Mouse (Mus musculus): ENCODE measurements around the gene Ice2. TPM values are rescaled to one million over a fixed set of nuclear protein-coding genes. Genes with fewer than 3 reads are reported as not detected.
A peak's percentile ranks its signal among the peaks of the same experiment; 100 is the strongest.

Gene Ice2
- polyA plus RNA-seq, 1 experiment from 2014 or later: 22.4 TPM

GRCm38 (mm10) chr9:69453066-69453900 is 55.6 kb downstream of the Ice2 start, which contains the start of gene Anxa2:
TSS of gene Anxa2 (plus strand) at chr9:69453620.
- ATAC-seq (ENCODE audit: insufficient number of reproducible peaks, insufficient read depth, low FRiP score, low TSS enrichment, low read depth): peak; percentile 91
- WGBS: 7% methylated on average over 37 of the region's 37 CpGs

DNA sequence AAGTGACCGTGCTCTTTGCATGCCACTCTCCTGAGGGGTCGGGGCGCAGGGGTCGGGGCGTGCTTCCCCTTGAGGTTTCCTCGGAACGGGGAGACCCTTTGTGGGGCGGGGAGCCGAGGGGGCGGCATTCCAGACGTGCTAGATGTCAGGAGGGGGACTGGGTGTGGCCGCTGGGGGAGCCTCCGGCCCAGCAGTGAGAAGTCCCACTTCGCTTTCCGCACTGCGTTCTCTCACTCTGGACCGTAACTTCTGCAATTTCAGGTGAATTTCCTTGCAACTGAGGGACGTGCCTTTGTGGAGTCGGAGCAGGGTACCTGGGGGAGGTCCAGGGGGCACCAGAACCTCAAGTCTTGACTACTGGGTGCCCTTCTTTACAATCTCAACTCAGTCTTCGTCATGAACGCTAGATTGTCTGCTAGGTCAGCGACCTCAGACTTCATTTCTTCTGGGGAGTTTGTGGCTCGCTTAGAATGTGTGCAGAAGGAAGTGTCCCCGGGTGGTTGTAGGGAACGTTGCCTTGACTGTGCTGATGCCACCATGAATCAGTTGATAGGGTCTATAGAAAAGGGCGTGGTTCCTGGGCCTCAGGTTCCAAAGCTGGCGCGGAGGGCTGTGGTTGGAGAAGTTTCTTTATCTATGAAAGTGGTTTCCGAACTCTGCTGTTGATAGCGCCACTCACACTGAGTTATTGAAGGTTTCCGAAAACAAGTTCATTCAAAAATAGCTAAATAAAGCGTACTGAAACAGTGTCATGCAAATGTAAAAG is 56.4 kb downstream of the Ice2 start:
- H3K4me2 ChIP-seq: peak overlapping the region; percentile 59
- H3K27ac ChIP-seq: peak overlapping the region; percentile 99
- WGBS: 6% methylated on average over 32 of the region's 32 CpGs
- no peaks in the 10 kb centered on the region for H3K27me3 ChIP-seq
- ATAC-seq (ENCODE audit: insufficient number of reproducible peaks, insufficient read depth, low FRiP score, low TSS enrichment, low read depth): peak; percentile 21; the same call in 1 of the 2 replicates
- H3K4me3 ChIP-seq: peak overlapping the region; percentile 83
- no peaks in the 10 kb centered on the region for H3K9me3 ChIP-seq
- peaks cover 67% of the 10 kb centered on the region for H3K4me1 ChIP-seq
- H3K9ac ChIP-seq: peak overlapping the region; percentile 94
- H3K36me3 ChIP-seq: 0 out of 2 replicates have a peak, but pooled peaks cover 5% of the 10 kb centered on the region

More at GRCm38 (mm10) chr9:69453066-69453900, 55.6 kb downstream of the Ice2 start, which contains the start of gene Anxa2:
- peak within 1 kb of the TSS; percentile 99 for H3K27ac ChIP-seq
- no peaks in the 10 kb centered on the region for H3K27me3 ChIP-seq
- H3K4me3 ChIP-seq: peak within 1 kb of the TSS; percentile 83
- 0 out of 2 replicates have a peak, but pooled peaks cover 5% of the 10 kb centered on the region for H3K36me3 ChIP-seq
- peak within 1 kb of the TSS; percentile 59 for H3K4me2 ChIP-seq
- H3K9ac ChIP-seq: peak within 1 kb of the TSS; percentile 94
- peaks cover 59% of the 10 kb centered on the region for H3K4me1 ChIP-seq
- no peaks in the 10 kb centered on the region for H3K9me3 ChIP-seq

DNA sequence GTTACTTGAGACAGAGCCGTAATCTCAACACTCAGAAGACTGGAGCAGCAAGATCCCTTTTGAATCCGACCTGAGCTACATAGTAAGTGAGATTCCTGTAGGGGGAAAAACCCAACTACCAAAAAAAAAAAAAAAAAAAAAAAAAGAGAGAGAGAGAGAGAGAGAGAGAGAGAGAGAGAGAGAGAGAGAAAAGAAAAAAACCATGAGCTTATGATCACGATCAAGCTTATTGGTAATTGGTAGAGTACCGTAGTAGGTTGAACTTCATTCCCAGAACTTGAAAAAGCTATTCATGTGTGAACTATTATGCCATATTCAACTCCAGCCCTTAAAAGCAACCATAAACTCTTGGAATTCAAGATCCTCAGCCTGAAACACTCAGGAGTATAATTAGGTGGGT is 57.0 kb downstream of the Ice2 start:
- no peaks in the 10 kb centered on the region for H3K9me3 ChIP-seq
- H3K4me1 ChIP-seq: peaks cover 73% of the 10 kb centered on the region
- H3K4me3 ChIP-seq: peak overlapping the region; percentile 83
- no peak for ATAC-seq (ENCODE audit: insufficient number of reproducible peaks, insufficient read depth, low FRiP score, low TSS enrichment, low read depth)
- peak overlapping the region; percentile 94 for H3K9ac ChIP-seq
- H3K27me3 ChIP-seq: no peaks in the 10 kb centered on the region
- H3K36me3 ChIP-seq: 0 out of 2 replicates have a peak, but pooled peaks cover 6% of the 10 kb centered on the region
- 24% methylated on average over 4 of the region's 4 CpGs for WGBS
- H3K27ac ChIP-seq: peak overlapping the region; percentile 99
- H3K4me2 ChIP-seq: peak overlapping the region; percentile 59

GRCm38 (mm10) chr9:69455391-69455790 is 57.7 kb downstream of the Ice2 start:
- Histone ChIP-seq H3K27ac (peak overlapping the region; percentile 99), H3K9ac (peak overlapping the region; percentile 56), H3K9me3 (no peaks in the 10 kb centered on the region), H3K27me3 (no peaks in the 10 kb centered on the region), H3K36me3 (peaks cover 13% of the 10 kb centered on the region; the same call in 1 of the 2 replicates), H3K4me2 (peak overlapping the region; percentile 59), H3K4me1 (peaks cover 80% of the 10 kb centered on the region), H3K4me3 (peak overlapping the region; percentile 83)
- ATAC-seq (ENCODE audit: insufficient number of reproducible peaks, insufficient read depth, low FRiP score, low TSS enrichment, low read depth): no peak
- 65% methylated on average over 4 of the region's 4 CpGs for WGBS

GRCm38 (mm10) chr9:69456406-69457075 is 58.8 kb downstream of the Ice2 start:
- Histone ChIP-seq H3K4me2 (peak overlapping the region; percentile 59), H3K9ac (peak overlapping the region; percentile 56; the same call in 1 of the 2 replicates), H3K27me3 (no peaks in the 10 kb centered on the region), H3K9me3 (no peaks in the 10 kb centered on the region), H3K36me3 (peaks cover 22% of the 10 kb centered on the region), H3K4me1 (peaks cover 84% of the 10 kb centered on the region), H3K4me3 (peak overlapping the region; percentile 83), H3K27ac (peak overlapping the region; percentile 99)
- WGBS: 51% methylated on average over 15 of the region's 15 CpGs
- ATAC-seq (ENCODE audit: insufficient number of reproducible peaks, insufficient read depth, low FRiP score, low TSS enrichment, low read depth): no peak

GRCm38 (mm10) chr9:69457143-69457542 is 59.4 kb downstream of the Ice2 start:
- Histone ChIP-seq H3K36me3 (peaks cover 27% of the 10 kb centered on the region), H3K9ac (peak overlapping the region; percentile 56; the same call in 1 of the 2 replicates), H3K9me3 (no peaks in the 10 kb centered on the region), H3K27ac (peak overlapping the region; percentile 99), H3K27me3 (no peaks in the 10 kb centered on the region), H3K4me2 (peak overlapping the region; percentile 59), H3K4me1 (peaks cover 84% of the 10 kb centered on the region), H3K4me3 (peak overlapping the region; percentile 83)
- ATAC-seq (ENCODE audit: insufficient number of reproducible peaks, insufficient read depth, low FRiP score, low TSS enrichment, low read depth): no peak
- 96% methylated on average over 3 of the region's 3 CpGs for WGBS

DNA sequence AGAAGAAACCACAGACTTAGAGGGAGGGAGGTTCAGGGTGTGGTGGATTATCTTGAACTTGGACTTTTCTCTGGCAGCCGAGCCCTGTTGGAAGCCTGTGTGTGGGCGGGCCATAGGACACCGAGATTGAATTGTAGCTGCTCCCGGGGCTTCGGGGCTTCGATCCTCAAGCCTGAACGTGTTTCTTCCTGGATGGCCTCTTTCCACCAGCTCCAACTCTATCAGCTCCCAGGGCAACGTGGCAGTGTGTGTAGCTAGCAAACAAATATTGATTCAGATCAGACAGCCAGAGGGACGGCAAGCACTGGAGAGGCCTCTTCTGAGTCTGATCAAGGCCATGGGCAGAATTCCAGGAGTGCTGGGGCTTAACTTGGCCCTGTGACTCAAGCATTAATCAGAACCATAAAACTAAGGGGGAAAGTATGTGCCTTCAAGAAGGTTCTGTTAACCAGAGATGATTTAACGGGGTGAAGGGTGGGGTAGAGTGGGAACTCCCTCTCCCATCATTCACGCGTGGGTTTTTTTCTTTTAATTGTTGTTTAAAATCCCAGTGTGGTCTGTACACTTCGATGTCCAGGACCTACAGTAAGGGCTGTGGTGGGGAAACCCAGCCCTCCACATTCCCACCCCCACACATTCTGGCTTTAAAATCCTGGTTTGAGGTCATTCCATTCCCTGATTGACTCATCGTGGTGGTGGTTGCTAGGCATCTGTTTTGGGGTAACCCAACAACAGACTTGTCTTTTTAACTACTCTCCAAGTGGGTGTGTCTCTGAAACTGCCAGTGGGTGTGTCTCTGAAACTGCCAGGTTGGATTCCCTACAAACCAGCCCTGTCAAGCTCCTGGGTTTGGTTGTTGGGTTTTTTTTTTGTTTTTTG is 60.3 kb downstream of the Ice2 start:
- H3K4me2 ChIP-seq: peak overlapping the region; percentile 59
- H3K27ac ChIP-seq: peak overlapping the region; percentile 99
- peak overlapping the region; percentile 28 for H3K4me3 ChIP-seq
- no peaks in the 10 kb centered on the region for H3K9me3 ChIP-seq
- 0 out of 2 replicates have a peak overlapping the region, but pooled peaks have one; percentile 52 for H3K9ac ChIP-seq
- ATAC-seq (ENCODE audit: insufficient number of reproducible peaks, insufficient read depth, low FRiP score, low TSS enrichment, low read depth): peak; percentile 45
- H3K27me3 ChIP-seq: no peaks in the 10 kb centered on the region
- H3K36me3 ChIP-seq: peaks cover 35% of the 10 kb centered on the region
- 11% methylated on average over 14 of the region's 14 CpGs for WGBS
- peaks cover 81% of the 10 kb centered on the region for H3K4me1 ChIP-seq

DNA sequence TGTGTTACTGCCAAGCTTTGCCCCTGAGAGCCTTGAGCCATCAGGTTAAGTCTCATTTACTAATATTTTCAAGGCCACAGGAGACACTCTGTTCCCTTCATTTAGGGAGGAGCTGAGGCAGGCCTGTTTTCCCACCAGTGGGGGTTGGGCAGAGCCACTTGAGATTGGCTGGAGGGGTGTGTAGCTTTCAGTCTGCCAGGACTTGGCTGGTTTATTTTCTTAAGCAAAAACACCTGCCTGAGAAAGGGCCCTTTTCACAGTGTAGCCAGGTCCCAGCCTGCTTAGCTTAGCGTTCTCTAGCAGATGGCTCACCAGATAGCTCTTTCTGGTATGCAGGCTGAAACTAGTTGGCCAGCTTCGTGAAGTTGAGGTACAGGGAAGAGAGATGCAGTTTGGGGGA is 61.3 kb downstream of the Ice2 start:
- Histone ChIP-seq H3K4me3 (peak overlapping the region; percentile 12), H3K4me1 (peaks cover 83% of the 10 kb centered on the region), H3K27ac (peak overlapping the region; percentile 99), H3K9me3 (no peaks in the 10 kb centered on the region), H3K36me3 (peaks cover 40% of the 10 kb centered on the region), H3K27me3 (no peaks in the 10 kb centered on the region), H3K4me2 (peak overlapping the region; percentile 59), H3K9ac (0 out of 2 replicates have a peak overlapping the region, but pooled peaks have one; percentile 11)
- WGBS: 4% methylated on average over 2 of the region's 2 CpGs
- ATAC-seq (ENCODE audit: insufficient number of reproducible peaks, insufficient read depth, low FRiP score, low TSS enrichment, low read depth): peak; percentile 79

DNA sequence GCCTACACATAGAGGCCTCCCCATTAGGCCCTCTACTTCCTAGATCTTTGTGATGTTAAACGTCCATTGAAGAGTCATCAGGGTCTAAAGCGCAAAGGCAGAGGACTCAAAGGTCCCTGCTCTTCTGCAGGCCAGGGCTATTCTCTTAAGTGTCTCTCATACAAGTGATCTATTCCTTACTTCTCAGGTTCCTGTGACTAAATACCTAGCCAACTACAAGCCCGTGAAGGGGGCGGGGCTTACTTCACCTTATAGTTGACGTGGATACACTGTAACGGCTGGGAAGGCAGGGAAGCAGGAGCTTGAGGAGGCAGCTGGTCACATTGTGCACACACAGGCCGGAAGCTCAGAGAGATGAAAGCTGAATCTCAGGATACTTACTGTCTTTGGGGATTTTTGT is 62.2 kb downstream of the Ice2 start:
- no peak for ATAC-seq (ENCODE audit: insufficient number of reproducible peaks, insufficient read depth, low FRiP score, low TSS enrichment, low read depth)
- Histone ChIP-seq H3K4me2 (peak overlapping the region; percentile 59), H3K4me3 (no peak overlapping the region), H3K27ac (peak overlapping the region; percentile 99), H3K27me3 (no peaks in the 10 kb centered on the region), H3K9me3 (no peaks in the 10 kb centered on the region), H3K4me1 (peaks cover 88% of the 10 kb centered on the region), H3K36me3 (peaks cover 40% of the 10 kb centered on the region), H3K9ac (no peak overlapping the region)
- WGBS: 73% methylated on average over 7 of the region's 7 CpGs

DNA sequence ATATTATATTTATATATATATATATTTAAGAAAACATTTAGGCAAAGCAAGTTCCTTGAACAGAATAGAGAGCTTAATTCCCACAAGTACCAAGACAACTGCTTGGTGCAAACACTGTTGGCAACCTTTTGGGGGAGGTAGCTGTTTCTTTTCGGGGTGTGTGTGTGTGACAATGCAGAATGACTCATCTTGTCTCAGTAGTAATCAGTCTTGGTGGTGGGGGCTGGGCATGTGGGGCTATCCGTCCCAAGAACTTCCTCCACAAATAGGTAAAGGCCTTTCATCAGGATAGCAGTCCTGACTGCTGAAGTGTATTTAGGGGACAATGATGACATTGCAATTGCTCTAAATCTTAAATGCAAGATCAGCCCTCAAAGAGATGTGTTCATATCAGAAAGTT is 65.3 kb downstream of the Ice2 start:
- H3K9me3 ChIP-seq: no peaks in the 10 kb centered on the region
- ATAC-seq (ENCODE audit: insufficient number of reproducible peaks, insufficient read depth, low FRiP score, low TSS enrichment, low read depth): no peak
- peaks cover 61% of the 10 kb centered on the region for H3K36me3 ChIP-seq
- H3K4me1 ChIP-seq: peaks cover 86% of the 10 kb centered on the region
- H3K27ac ChIP-seq: no peak overlapping the region
- no peak overlapping the region for H3K4me3 ChIP-seq
- H3K9ac ChIP-seq: no peak overlapping the region
- 78% methylated on average over 2 of the region's 2 CpGs for WGBS
- no peaks in the 10 kb centered on the region for H3K27me3 ChIP-seq
- H3K4me2 ChIP-seq: no peak overlapping the region
